Mouse (Mus musculus) Patski (cell line): ENCODE measurements around the gene S1pr5. TPM values are rescaled to one million over a fixed set of nuclear protein-coding genes. Genes with fewer than 3 reads are reported as not detected.
A peak's percentile ranks its signal among the peaks of the same experiment; 100 is the strongest.
"Not testable (repeated sequence)": the region's sequence is repeated elsewhere in the genome, so short reads cannot be mapped to it uniquely, and the experiment has no call there.

ENCODE experiments used
- ATAC-seq: fragments of 100-300 bp; one replicate; pipeline ENCODE4 v1.8.0; 2021
- CTCF ChIA-PET: fragments of 350-600 bp; sonication (Branson Sonifier 250); formaldehyde crosslinking; loops from one replicate; lab custom pipeline; 2022; ENCODE audit warnings: inconsistent platforms; lab: Charles Lee
- POLR2A ChIA-PET: fragments of 350-600 bp; sonication (Branson Sonifier 250); formaldehyde crosslinking; loops from one replicate; lab custom pipeline; 2022; ENCODE audit warnings: antibody characterized with exemption, inconsistent platforms; lab: Charles Lee
- DNase-seq: peaks from one replicate; pipeline ENCODE4 v3.0.0-alpha.2; 2011; ENCODE audit warnings: low read depth, low spot score
- H3K27me3 ChIP-seq: fragments of 371-371 bp; one replicate; pipeline ENCODE4 v1.5.1; 2021
- CTCF ChIP-seq: fragments of 100-300 bp; IDR thresholded peaks from one replicate; pipeline ENCODE4 v1.5.1; 2021
- in situ Hi-C: fragments of 300-500 bp; cut with MboI; formaldehyde crosslinking; loops from 3 replicates; pipeline ENCODE4 v1.11.1; 2018; ENCODE audit warnings: low pct_unique_long_range_greater_than_20kb, mixed read lengths
- polyA plus RNA-seq: library from polyadenylated mRNA; unstranded; gene quantifications from one replicate; pipeline ENCODE4 v1.2.3, GENCODE M21; 2021

Gene S1pr5
- polyA plus RNA-seq, result not detected

GRCm38 (mm10) chr9:21248326-21248725 lies at the start of gene S1pr5:
Gene S1pr5, minus strand, starts transcription at chr9:21248443.
- TF ChIP-seq CTCF, result no peak
- DNase-seq (no peak), ATAC-seq (no peak)
- H3K27me3 ChIP-seq, result peaks cover 41% of the 10 kb centered on the region
- in situ Hi-C loops, result no loop called here
- POLR2A ChIA-PET, result no interaction called here
- CTCF ChIA-PET, result no interaction called here

- H3K27me3 ChIP-seq, result no peaks in the 10 kb centered on the region
- ATAC-seq (no peak), DNase-seq (no peak)
- ChIA-PET CTCF (interaction anchor here (1.3 kb wide), 1 partner anchor 19 kb away, joined by 3 read pairs; no protein-coding TSS in a partner anchor), POLR2A (no interaction called here)
- no peak for TF ChIP-seq CTCF
- in situ Hi-C loops, result no loop called here
These were observed 44.0 kb upstream of the S1pr5 start for GRCm38 (mm10) chr9:21292271-21292670.

- in situ Hi-C loops, result not testable (repeated sequence)
- ChIA-PET CTCF (interaction anchor here (1.3 to 1.6 kb wide), 3 partner anchors 19 to 122 kb away, joined by 3 to 6 read pairs (median 4); no protein-coding TSS in a partner anchor), POLR2A (interaction anchor here (1.2 kb wide), 1 partner anchor 53 kb away, joined by 4 read pairs; the partner anchor contains the start of gene Keap1)
These were observed 43.6 kb upstream of the S1pr5 start for GRCm38 (mm10) chr9:21291868-21292267.

GRCm38 (mm10) chr9:21291022-21291787 lies 43.0 kb upstream of the S1pr5 start, which contains the start of gene Cdkn2d:
Gene Cdkn2d, minus strand, starts transcription at chr9:21291407.
- peak; percentile 90 for ATAC-seq
- CTCF ChIA-PET, result interaction anchor here (0.8 to 1.6 kb wide), 4 partner anchors 20 to 122 kb away, joined by 3 to 6 read pairs (median 4); no protein-coding TSS in a partner anchor
- in situ Hi-C loops, result no loop called here

More at GRCm38 (mm10) chr9:21291868-21292267, 43.6 kb upstream of the S1pr5 start:
- not testable (repeated sequence) for DNase-seq, ATAC-seq, H3K27me3 ChIP-seq

GRCm38 (mm10) chr9:21290589-21290988 lies 42.3 kb upstream of the S1pr5 start:
- TF ChIP-seq CTCF, result no peak
- ATAC-seq (peak; percentile 3), DNase-seq (no peak)
- ChIA-PET POLR2A (interaction anchor here (0.8 kb wide), 1 partner anchor 11 kb away, joined by 3 read pairs; no protein-coding TSS in a partner anchor), CTCF (interaction anchor here (0.8 to 1.6 kb wide), 3 partner anchors 23 to 121 kb away, joined by 3 to 6 read pairs (median 4); no protein-coding TSS in a partner anchor)
- H3K27me3 ChIP-seq, result no peaks in the 10 kb centered on the region
- in situ Hi-C loops, result no loop called here

More at GRCm38 (mm10) chr9:21291022-21291787, 43.0 kb upstream of the S1pr5 start, which contains the start of gene Cdkn2d:
- DNase-seq, result peak; percentile 99
- no peak for TF ChIP-seq CTCF
- H3K27me3 ChIP-seq, result no peaks in the 10 kb centered on the region
- POLR2A ChIA-PET, result interaction anchor here (0.6 to 1.2 kb wide), 2 partner anchors 8 to 52 kb away, joined by 4 read pairs; partner anchors contain the start of gene Keap1

- CTCF ChIA-PET, result no interaction called here
- no peak for TF ChIP-seq CTCF
- POLR2A ChIA-PET, result no interaction called here
- in situ Hi-C loops, result no loop called here
- no peak for DNase-seq
- no peaks in the 10 kb centered on the region for H3K27me3 ChIP-seq
- no peak for ATAC-seq
These were observed 41.1 kb upstream of the S1pr5 start for GRCm38 (mm10) chr9:21289337-21289671.

- CTCF ChIA-PET, result no interaction called here
- no peak for TF ChIP-seq CTCF
- POLR2A ChIA-PET, result no interaction called here
- ATAC-seq, result no peak
- H3K27me3 ChIP-seq, result no peaks in the 10 kb centered on the region
- DNase-seq, result no peak
- in situ Hi-C loops, result no loop called here
These were observed 40.4 kb upstream of the S1pr5 start for GRCm38 (mm10) chr9:21288404-21289336.

GRCm38 (mm10) chr9:21287571-21288402 lies 39.5 kb upstream of the S1pr5 start, which contains the start of gene Kri1:
Gene Kri1, minus strand, starts transcription at chr9:21287969.
- TF ChIP-seq CTCF, result no peak
- in situ Hi-C loops, result no loop called here

GRCm38 (mm10) chr9:21286753-21287152 lies 38.5 kb upstream of the S1pr5 start:
- no peak for TF ChIP-seq CTCF
- DNase-seq (no peak), ATAC-seq (no peak)
- H3K27me3 ChIP-seq, result no peaks in the 10 kb centered on the region
- CTCF ChIA-PET, result no interaction called here
- in situ Hi-C loops, result no loop called here
- POLR2A ChIA-PET, result interaction anchor here (1.7 kb wide), 1 partner anchor 14 kb away, joined by 4 read pairs; no protein-coding TSS in a partner anchor

More at GRCm38 (mm10) chr9:21287571-21288402, 39.5 kb upstream of the S1pr5 start, which contains the start of gene Kri1:
- ChIA-PET POLR2A (interaction anchor here (0.5 to 1.7 kb wide), 3 partner anchors 9 to 256 kb away, joined by 3 to 4 read pairs (median 4); no protein-coding TSS in a partner anchor), CTCF (no interaction called here)
- ATAC-seq (peak; percentile 68), DNase-seq (peak; percentile 80)
- no peaks in the 10 kb centered on the region for H3K27me3 ChIP-seq
